Mouse (Mus musculus): ENCODE measurements around the gene Impdh2.

DNA sequence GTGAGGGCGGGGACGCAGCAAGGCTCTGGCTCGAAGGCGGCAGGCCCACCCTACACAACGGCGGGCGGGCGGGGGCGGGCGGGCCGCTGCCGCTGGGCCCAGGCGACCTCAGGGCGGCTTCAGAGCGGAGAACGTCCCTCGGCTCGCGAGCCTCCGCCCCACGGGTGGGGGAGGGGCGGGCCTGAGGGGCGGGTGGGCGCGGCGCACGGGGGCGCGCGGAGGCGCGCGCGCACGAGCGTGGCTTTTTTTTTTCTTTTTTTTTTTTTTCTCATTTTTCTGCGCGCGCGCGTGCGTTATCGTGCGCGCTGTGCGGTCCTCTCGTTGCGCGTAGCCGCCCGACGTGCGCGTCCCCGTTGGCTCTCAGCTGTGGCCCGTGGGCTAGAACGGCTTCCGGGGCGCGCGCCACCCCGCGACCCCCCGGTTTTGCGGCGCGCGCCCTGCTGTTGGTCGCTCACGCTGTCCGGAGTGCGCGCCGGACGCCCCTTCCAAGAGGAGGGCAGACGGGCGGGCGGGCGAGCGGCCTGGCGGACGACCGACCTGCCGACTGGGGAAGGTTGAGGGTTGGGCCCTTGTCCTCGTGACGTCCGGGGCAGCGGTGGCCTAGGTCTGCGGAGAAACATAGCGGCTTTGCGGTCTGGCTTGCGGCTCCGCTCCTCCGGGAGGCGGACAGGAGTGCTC, 42.7 kb upstream of the Impdh2 start:
- TF ChIP-seq FLI1 (IDR thresholded peaks at IDR 0.05; ENCODE audit: low read length) (no peak), GATA1 (IDR thresholded peaks at IDR 0.05; ENCODE audit: borderline replicate concordance, low read length) (no peak)

Data from megakaryocyte, embryonic 14.5 days (primary cell).